Mouse (Mus musculus): ENCODE results near the gene Arglu1.

Arglu1 gene

DNA sequence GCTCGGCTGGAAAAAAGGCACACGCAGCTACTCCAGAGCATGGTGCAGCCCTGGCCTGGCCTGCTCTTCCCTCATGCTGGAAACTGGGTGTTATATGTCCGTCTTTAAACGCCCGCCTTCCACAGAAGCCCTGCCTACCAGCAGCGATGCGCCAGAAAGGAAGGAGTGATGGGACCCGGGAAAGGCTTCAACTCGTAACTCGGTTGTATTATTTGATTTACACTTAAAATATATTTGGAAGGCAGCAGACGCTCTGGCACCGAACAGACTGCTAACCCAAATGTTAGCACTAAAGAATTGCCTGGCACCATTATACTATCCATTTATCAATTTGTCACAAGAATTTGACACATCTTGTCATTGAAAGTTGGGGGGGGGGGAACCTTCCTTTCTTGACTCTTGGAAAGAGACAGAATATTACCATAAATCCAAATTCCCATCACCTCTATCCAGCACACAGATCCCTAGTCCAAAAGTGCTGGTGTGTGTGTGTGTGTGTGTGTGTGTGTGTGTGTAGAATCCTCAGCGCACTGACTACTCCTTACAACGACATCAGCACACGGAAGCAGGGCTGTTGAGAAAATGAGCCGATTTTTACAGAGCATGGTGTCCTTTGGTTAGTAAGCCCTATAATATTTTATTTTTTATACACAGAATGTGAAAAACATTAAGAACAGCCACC is 68.9 kb downstream of the Arglu1 start:
- no peak for DNase-seq (ENCODE audit: low spot score)

GRCm38 (mm10) chr8:8620536-8620935 is 69.8 kb downstream of the Arglu1 start:
- no peak for DNase-seq (ENCODE audit: low spot score)

- peak; percentile 76 for DNase-seq (ENCODE audit: low spot score)
Measured at GRCm38 (mm10) chr8:8619221-8620194, 70.8 kb downstream of the Arglu1 start.

All from embryo, embryonic 10 days (tissue).